Mouse (Mus musculus) layer of hippocampus, postnatal 25 days (tissue): ENCODE data around the gene Card10. TPM values are rescaled to one million over a fixed set of nuclear protein-coding genes. Genes with fewer than 3 reads are reported as not detected.

Experiments
- DNase-seq, 2 experiments: peaks; one replicate each; pipeline ENCODE4 v3.0.0; 2022; ENCODE audit warnings: mixed read lengths in 2 of 2, low spot score in 1 of 2; ENCODE audit errors: extremely low spot score in 1 of 2
- total RNA-seq, 2 experiments: library from RNA; stranded (reverse); gene quantifications; 2 replicates each; pipeline ENCODE4 v1.2.3; 2021

Gene Card10
- total RNA-seq, 2 experiments from 2014 or later: 5.0 to 5.5 TPM

GRCm38 (mm10) chr15:78835200-78836085 is 32.6 kb upstream of the Card10 start:
- no peak for DNase-seq

- DNase-seq: no peak
Measured at GRCm38 (mm10) chr15:78834233-78835005, 31.6 kb upstream of the Card10 start.

GRCm38 (mm10) chr15:78833582-78833981 is 30.7 kb upstream of the Card10 start:
- no peak for DNase-seq

- DNase-seq: peak in 1 of 2 experiments; percentile 56
Measured at GRCm38 (mm10) chr15:78832701-78833123, 29.9 kb upstream of the Card10 start.

GRCm38 (mm10) chr15:78831720-78832657 is 29.1 kb upstream of the Card10 start:
- DNase-seq: no peak

GRCm38 (mm10) chr15:78830742-78831719 is 28.2 kb upstream of the Card10 start:
- no peak for DNase-seq

- DNase-seq: no peak
Measured at GRCm38 (mm10) chr15:78829636-78830035, 26.8 kb upstream of the Card10 start.

- DNase-seq: no peak
Measured at GRCm38 (mm10) chr15:78828315-78828714, 25.5 kb upstream of the Card10 start.

- peak in 1 of 2 experiments; percentile 70 for DNase-seq
Measured at GRCm38 (mm10) chr15:78826213-78827204, 23.7 kb upstream of the Card10 start.

- no peak for DNase-seq
Measured at GRCm38 (mm10) chr15:78816074-78816391, 13.2 kb upstream of the Card10 start.

GRCm38 (mm10) chr15:78815314-78816073 is 12.7 kb upstream of the Card10 start:
- DNase-seq: no peak

- no peak for DNase-seq
Measured at GRCm38 (mm10) chr15:78813603-78814002, 10.8 kb upstream of the Card10 start.

- DNase-seq: no peak
Measured at GRCm38 (mm10) chr15:78810146-78810545, 7.3 kb upstream of the Card10 start.

GRCm38 (mm10) chr15:78809739-78810138 is 6.9 kb upstream of the Card10 start:
- DNase-seq: no peak

GRCm38 (mm10) chr15:78808980-78809379 is 6.1 kb upstream of the Card10 start:
- no peak for DNase-seq

- DNase-seq: no peak
Measured at GRCm38 (mm10) chr15:78807141-78807540, 4.3 kb upstream of the Card10 start.

- no peak for DNase-seq
Measured at GRCm38 (mm10) chr15:78806614-78807013, 3.8 kb upstream of the Card10 start.
